Mouse (Mus musculus) spleen, adult 2 months (tissue): ENCODE results near the gene Zc3hav1.

Experiments used
- CTCF ChIP-seq: fragments of 200-500 bp; IDR thresholded peaks from 2 replicates; pipeline ENCODE4 v1.5.1; 2011; ENCODE audit warnings: mild to moderate bottlenecking, inconsistent platforms; ENCODE audit not compliant: insufficient read depth, insufficient read length, insufficient replicate concordance; ENCODE audit errors: extremely low read depth
- POLR2A ChIP-seq: fragments of 200-500 bp; IDR thresholded peaks from 2 replicates; pipeline ENCODE4 v1.6.1; 2011; ENCODE audit warnings: low read depth, low read length, inconsistent platforms

DNA sequence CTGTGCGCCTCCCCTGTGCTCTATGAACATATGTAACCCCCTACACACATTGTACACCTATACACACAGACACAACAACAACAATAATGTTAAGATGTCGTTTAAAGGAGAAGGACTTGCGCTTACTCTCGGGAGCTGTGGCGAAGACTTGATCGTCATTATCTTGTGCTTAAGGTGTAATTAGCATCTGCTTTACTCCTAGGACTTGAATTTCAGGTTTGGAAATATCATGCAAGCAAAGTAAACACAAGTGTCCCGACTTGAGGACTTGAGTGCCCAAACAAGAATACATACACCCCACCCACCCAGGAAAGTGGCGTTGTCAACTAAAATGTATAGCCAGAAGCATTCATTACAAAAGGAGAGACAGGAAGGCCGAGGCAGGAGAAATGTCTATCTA, 4.6 kb downstream of the Zc3hav1 start:
- TF ChIP-seq POLR2A (no peak), CTCF (no peak)
